Mouse (Mus musculus) midbrain, embryonic 11.5 days (tissue): ENCODE measurements around the gene Pik3cg. TPM values are rescaled to one million over a fixed set of nuclear protein-coding genes. Genes with fewer than 3 reads are reported as not detected.
A peak's percentile ranks its signal among the peaks of the same experiment; 100 is the strongest.
"Not testable (repeated sequence)": the region's sequence is repeated elsewhere in the genome, so short reads cannot be mapped to it uniquely, and the experiment has no call there.

Source experiments
- ATAC-seq: fragments of 200-750 bp; cut with Nextera tagmentation; 2 replicates; pipeline ENCODE4 v1.8.0; 2017; ENCODE audit warnings: moderate TSS enrichment, moderate library complexity; ENCODE audit not compliant: low FRiP score
- DNase-seq: peaks from one replicate; pipeline ENCODE4 v3.0.0; 2015; ENCODE audit warnings: low spot score; ENCODE audit errors: missing footprints
- H3K27ac ChIP-seq: fragments of 300-500 bp; sonication (generic); 2 replicates; pipeline ENCODE4 v1.5.1; 2014; ENCODE audit warnings: low read depth, low read length
- H3K27me3 ChIP-seq: fragments of 300-500 bp; sonication (generic); 2 replicates; pipeline ENCODE4 v1.6.1; 2014; ENCODE audit warnings: mild to moderate bottlenecking, low read length, moderate library complexity, mixed read lengths; ENCODE audit not compliant: control insufficient read depth, insufficient read depth
- H3K36me3 ChIP-seq: fragments of 300-500 bp; sonication (generic); 2 replicates; pipeline ENCODE4 v1.6.1; 2014; ENCODE audit warnings: mild to moderate bottlenecking, low read length, moderate library complexity, mixed read lengths; ENCODE audit not compliant: control insufficient read depth, insufficient read depth
- H3K4me1 ChIP-seq: fragments of 300-500 bp; sonication (generic); 2 replicates; pipeline ENCODE4 v1.6.1; 2014; ENCODE audit warnings: low read length; ENCODE audit not compliant: control insufficient read depth, insufficient read depth
- H3K4me2 ChIP-seq: fragments of 300-500 bp; sonication (generic); 2 replicates; pipeline ENCODE4 v1.6.1; 2014; ENCODE audit warnings: mild to moderate bottlenecking, moderate library complexity
- H3K4me3 ChIP-seq: fragments of 300-500 bp; sonication (generic); 2 replicates; pipeline ENCODE4 v1.5.1; 2014; ENCODE audit warnings: low read depth, low read length
- H3K9ac ChIP-seq: fragments of 300-500 bp; sonication (generic); 2 replicates; pipeline ENCODE4 v1.6.1; 2014; ENCODE audit warnings: low read length
- H3K9me3 ChIP-seq: fragments of 300-500 bp; sonication (generic); 2 replicates; pipeline ENCODE4 v1.6.1; 2016; ENCODE audit warnings: low read length; ENCODE audit not compliant: control insufficient read depth
- WGBS: fragments of 180-500 bp; shearing (Covaris S2); extraction: QIAGEN DNeasy Blood & Tissue Kit; methylation state at CpG from one replicate; pipeline ENCODE4 v1.1.7; 2014; 5-methylcytosine and 5-hydroxymethylcytosine counted together
- polyA plus RNA-seq: library from polyadenylated mRNA; unstranded; fragments of >200 nt; fragmentation: Nextera tagmentation; extraction: Ambion mirVana; gene quantifications from 2 replicates; pipeline ENCODE4 v1.2.1, GENCODE M21; 2014

Pik3cg gene
- 1.3 TPM in 2 replicates for polyA plus RNA-seq

DNA sequence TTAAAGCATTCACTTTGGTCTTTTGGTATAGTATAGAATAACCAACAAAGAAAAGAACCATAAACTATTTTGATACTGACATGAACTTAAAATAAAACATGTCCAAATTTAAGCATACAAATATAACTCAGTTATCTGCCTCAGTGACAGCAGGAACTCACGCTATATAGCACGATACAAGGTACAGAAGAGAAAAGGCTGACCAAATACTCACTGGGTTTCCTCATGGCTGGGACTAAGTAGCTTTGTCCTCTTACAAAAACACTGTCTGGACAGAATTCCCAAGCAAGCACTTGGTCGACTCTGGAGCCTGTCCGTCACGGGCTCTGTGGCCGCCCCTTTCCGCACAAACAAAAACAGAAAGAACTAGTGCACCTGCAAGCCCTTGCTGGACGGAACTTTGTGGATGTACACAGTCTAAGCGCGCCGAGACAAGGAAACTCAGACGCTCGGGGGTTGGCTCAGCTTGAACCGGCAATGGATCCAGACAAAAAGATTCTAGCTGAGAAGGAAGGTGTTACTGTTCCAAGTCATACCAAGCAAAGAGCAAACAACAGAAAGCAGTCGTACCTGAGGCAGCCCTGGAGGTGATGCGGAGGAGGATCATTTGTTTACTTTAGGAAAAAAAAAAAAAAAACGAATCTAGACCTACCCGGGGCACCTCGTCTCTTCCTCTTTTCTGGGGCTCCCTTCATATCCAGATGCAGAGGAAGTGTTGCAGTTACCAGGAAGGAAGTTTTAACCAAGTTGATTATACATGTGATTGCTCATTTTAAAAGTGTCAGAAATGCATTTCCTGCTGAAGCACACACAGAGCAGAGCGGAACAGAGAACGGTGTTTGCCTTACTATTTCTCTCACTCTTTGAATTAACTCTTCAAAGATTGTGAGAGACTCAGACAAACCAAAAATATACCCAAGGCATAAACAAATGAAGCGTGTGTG is at the start of gene Pik3cg:
Gene Pik3cg (minus strand): TSS at position 712 of the 944 bp plus-strand sequence.
- Histone ChIP-seq H3K4me2 (no peak within 1 kb of the TSS), H3K4me1 (no peaks in the 10 kb centered on the region; the same call in 1 of the 2 replicates), H3K27me3 (no peaks in the 10 kb centered on the region), H3K4me3 (no peak within 1 kb of the TSS), H3K9ac (no peak within 1 kb of the TSS), H3K27ac (no peak within 1 kb of the TSS), H3K9me3 (no peaks in the 10 kb centered on the region), H3K36me3 (no peaks in the 10 kb centered on the region)
- DNase-seq (no peak), ATAC-seq (0 out of 2 replicates have a peak, but pooled peaks have one; percentile 14)
- 74% methylated on average over 22 of the region's 22 CpGs for WGBS

DNA sequence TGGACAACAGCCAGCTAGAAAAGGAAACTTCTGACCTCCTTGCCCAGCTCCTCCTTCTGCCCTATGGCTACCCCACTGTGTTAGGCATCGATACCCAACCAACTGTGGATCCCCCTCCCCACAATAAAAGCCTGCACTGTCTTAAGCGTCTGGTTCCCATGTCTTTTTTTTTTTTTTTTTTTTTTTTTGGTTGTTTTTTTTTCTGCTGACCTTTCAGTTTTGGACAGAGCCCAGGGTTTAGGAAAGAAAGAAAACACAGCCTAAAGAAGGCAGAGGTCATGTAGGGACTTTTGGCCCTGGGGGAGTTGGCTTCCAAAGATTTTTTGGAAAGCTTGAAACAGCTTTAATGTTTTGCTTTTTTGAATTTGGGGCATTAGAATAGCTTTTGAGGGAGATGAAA is 40.0 kb upstream of the Pik3cg start:
- Histone ChIP-seq H3K27me3 (no peaks in the 10 kb centered on the region), H3K27ac (no peak overlapping the region), H3K9ac (no peak overlapping the region), H3K4me3 (no peak overlapping the region), H3K4me1 (no peaks in the 10 kb centered on the region), H3K9me3 (no peaks in the 10 kb centered on the region), H3K36me3 (no peaks in the 10 kb centered on the region), H3K4me2 (no peak overlapping the region)
- WGBS, result 54% methylated on average over 2 of the region's 2 CpGs
- ATAC-seq, result no peak
- DNase-seq, result no peak

GRCm38 (mm10) chr12:32245566-32246233 is 37.2 kb upstream of the Pik3cg start:
- no peak for DNase-seq
- 70% methylated on average over 5 of the region's 5 CpGs for WGBS
- ATAC-seq, result no peak

GRCm38 (mm10) chr12:32243586-32243985 is 35.1 kb upstream of the Pik3cg start:
- no peaks in the 10 kb centered on the region for H3K9me3 ChIP-seq
- 67% methylated on average over 1 of the region's 1 CpGs for WGBS
- no peak for ATAC-seq

More at GRCm38 (mm10) chr12:32245566-32246233, 37.2 kb upstream of the Pik3cg start:
- H3K4me1 ChIP-seq, result no peaks in the 10 kb centered on the region
- no peaks in the 10 kb centered on the region for H3K9me3 ChIP-seq
- no peak overlapping the region for H3K9ac ChIP-seq
- H3K4me2 ChIP-seq, result no peak overlapping the region
- no peak overlapping the region for H3K4me3 ChIP-seq
- H3K27me3 ChIP-seq, result no peaks in the 10 kb centered on the region
- no peaks in the 10 kb centered on the region for H3K36me3 ChIP-seq
- no peak overlapping the region for H3K27ac ChIP-seq

DNA sequence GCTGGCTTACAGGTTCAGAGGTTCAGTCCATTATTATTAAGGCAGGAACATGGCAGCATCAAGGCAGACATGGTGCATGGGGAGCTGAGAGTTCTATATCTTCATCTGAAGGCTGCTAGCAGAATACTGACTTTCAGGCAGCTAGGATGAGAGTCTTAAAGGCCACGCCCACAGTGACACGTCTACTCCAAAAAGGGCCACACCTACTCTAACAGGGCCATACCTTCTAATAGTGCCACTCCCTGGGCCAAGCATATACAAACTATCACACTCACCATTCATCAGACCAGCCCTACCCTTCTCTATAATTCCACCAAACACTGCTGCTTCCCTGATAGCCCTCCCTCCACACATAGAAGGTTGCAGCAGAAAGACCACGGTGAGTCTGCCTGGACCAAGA is 30.7 kb upstream of the Pik3cg start:
- WGBS, result 82% methylated on average over 3 of the region's 3 CpGs
- H3K27ac ChIP-seq, H3K4me3 ChIP-seq, H3K27me3 ChIP-seq, H3K36me3 ChIP-seq, DNase-seq, H3K9ac ChIP-seq, ATAC-seq, H3K4me2 ChIP-seq, H3K9me3 ChIP-seq, H3K4me1 ChIP-seq: not testable (repeated sequence)

More at GRCm38 (mm10) chr12:32243586-32243985, 35.1 kb upstream of the Pik3cg start:
- Histone ChIP-seq H3K4me1 (no peaks in the 10 kb centered on the region), H3K4me2 (no peak overlapping the region), H3K27me3 (no peaks in the 10 kb centered on the region), H3K36me3 (no peaks in the 10 kb centered on the region), H3K9ac (no peak overlapping the region), H3K27ac (no peak overlapping the region), H3K4me3 (no peak overlapping the region)
- no peak for DNase-seq

DNA sequence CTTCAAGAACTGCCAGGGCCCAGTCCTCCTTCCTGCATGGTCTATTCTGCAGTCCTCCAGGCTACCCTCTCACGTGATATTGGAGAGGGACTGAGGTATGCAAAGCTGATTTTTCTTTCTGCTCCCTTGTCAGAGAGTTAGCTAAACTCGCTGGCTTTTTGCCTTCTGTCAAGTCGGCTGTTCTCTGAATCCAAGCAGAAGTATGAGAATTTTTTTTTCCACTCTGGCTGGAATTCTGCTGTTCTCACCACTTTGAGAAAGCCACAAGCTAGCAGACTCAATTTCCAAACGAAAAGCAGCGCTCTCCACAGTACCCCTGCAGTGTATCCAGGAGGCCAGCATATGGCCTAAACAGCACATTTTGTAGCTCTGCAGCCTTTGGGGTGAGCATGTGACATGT is 30.0 kb upstream of the Pik3cg start:
- Histone ChIP-seq H3K9me3 (no peaks in the 10 kb centered on the region), H3K4me3 (no peak overlapping the region), H3K4me2 (no peak overlapping the region), H3K36me3 (no peaks in the 10 kb centered on the region), H3K27ac (no peak overlapping the region), H3K9ac (no peak overlapping the region), H3K27me3 (no peaks in the 10 kb centered on the region), H3K4me1 (no peaks in the 10 kb centered on the region)
- ATAC-seq, result no peak
- DNase-seq, result no peak
- WGBS, result 78% methylated on average over 5 of the region's 5 CpGs

- WGBS, result 70% methylated on average over 5 of the region's 5 CpGs
- ATAC-seq, result no peak
These were observed 29.4 kb upstream of the Pik3cg start for GRCm38 (mm10) chr12:32237839-32238238.

GRCm38 (mm10) chr12:32237139-32237538 is 28.7 kb upstream of the Pik3cg start:
- Histone ChIP-seq H3K27me3 (no peaks in the 10 kb centered on the region), H3K9me3 (no peaks in the 10 kb centered on the region), H3K4me2 (no peak overlapping the region), H3K36me3 (no peaks in the 10 kb centered on the region), H3K9ac (no peak overlapping the region), H3K4me3 (no peak overlapping the region), H3K27ac (no peak overlapping the region), H3K4me1 (no peaks in the 10 kb centered on the region)
- no peak for DNase-seq
- WGBS, result 89% methylated on average over 1 of the region's 1 CpGs
- no peak for ATAC-seq

More at GRCm38 (mm10) chr12:32237839-32238238, 29.4 kb upstream of the Pik3cg start:
- no peak overlapping the region for H3K9ac ChIP-seq
- H3K9me3 ChIP-seq, result no peaks in the 10 kb centered on the region
- H3K4me3 ChIP-seq, result no peak overlapping the region
- H3K4me1 ChIP-seq, result no peaks in the 10 kb centered on the region
- H3K4me2 ChIP-seq, result no peak overlapping the region
- no peak overlapping the region for H3K27ac ChIP-seq
- no peaks in the 10 kb centered on the region for H3K27me3 ChIP-seq
- DNase-seq, result no peak
- no peaks in the 10 kb centered on the region for H3K36me3 ChIP-seq

- H3K36me3 ChIP-seq, result no peaks in the 10 kb centered on the region
- ATAC-seq, result no peak
- no peaks in the 10 kb centered on the region for H3K4me1 ChIP-seq
- no peak overlapping the region for H3K4me3 ChIP-seq
- H3K27ac ChIP-seq, result no peak overlapping the region
- H3K9me3 ChIP-seq, result no peaks in the 10 kb centered on the region
- H3K27me3 ChIP-seq, result no peaks in the 10 kb centered on the region
- WGBS, result 84% methylated on average over 3 of the region's 3 CpGs
- no peak for DNase-seq
- H3K4me2 ChIP-seq, result no peak overlapping the region
- no peak overlapping the region for H3K9ac ChIP-seq
These were observed 28.0 kb upstream of the Pik3cg start for GRCm38 (mm10) chr12:32236450-32236849.
